Mouse (Mus musculus) cerebellum, adult 11 months (tissue): ENCODE results near the gene Rab17.

ENCODE experiments used
- DNase-seq: peaks from one replicate; pipeline ENCODE4 v3.0.0; 2022

Rab17 gene

DNA sequence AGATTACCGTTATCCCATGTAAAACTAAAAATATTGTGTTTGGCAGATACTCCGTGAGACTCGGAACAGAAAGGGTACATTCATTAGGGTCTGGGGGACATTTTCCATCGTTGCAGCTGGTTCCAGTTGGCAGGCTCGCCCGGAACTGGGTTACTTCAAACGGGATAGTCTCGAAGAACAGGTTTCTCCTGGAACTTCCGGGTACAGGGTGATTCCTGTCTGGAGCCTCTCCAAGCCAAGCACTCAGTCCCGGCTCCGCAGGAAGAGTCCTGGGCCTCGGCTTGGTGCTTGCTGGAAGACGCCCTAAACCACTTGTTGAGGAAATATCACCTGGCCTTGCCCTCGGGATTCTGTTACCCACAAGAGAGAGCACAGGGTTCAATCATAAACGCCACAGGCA lies 42.2 kb downstream of the Rab17 start:
- no peak for DNase-seq

DNA sequence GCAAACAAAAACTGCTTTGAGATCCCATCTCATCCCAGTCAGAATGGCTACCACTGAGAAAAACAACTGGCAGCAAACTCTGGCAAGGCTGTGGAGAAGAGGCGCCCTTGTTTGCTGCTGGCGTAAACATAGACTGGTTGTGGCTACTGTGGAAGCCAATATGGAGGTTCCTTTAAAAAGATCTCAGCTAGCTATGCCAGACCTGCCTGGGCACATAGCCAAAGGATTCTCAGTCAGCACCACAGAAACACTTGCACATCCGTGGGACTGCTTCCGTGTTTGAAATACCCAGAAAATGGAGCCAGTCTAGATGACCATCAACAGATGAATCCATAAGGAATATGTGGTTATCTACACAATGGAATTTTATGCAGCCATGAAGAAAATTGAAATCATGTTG lies 43.4 kb downstream of the Rab17 start:
- no peak for DNase-seq

DNA sequence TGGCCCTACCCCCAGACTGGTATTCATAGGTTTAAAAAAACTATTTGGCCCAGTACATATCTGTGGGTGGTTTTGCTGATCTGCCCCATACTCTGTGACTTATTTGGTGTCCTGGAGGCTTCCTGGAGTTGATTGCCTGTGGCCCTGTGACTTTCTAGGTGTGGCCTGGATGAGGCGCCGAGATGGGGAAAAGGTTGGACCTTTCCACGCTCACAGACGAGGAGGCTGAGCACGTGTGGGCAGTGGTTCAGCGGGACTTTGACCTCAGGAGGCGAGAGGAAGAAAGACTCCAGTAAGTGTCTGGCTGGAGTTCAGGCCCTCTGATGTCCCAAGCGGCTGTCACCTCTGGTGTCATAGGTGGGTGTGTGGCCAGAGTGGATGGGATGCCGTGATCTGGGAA lies 47.8 kb downstream of the Rab17 start:
- DNase-seq, result no peak

DNA sequence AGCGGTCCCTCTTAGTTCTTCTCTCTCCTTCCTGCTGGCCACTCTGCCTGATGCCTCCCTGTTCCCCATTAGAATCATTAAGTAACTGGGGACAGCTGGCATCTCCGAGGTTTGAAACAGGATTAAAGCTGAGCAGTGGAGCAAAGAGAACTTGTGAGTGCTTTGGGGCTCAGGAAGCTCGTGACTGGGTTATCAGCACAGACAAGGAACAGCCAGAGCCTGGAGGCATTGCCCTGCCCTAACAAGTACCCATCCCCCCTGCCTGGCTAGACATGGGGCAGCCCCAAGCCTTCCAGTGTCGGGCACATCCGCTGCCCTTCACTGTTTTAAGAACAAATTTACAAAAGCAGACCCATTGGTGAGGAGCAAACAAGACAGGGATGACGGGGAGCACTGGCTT lies 52.0 kb downstream of the Rab17 start:
- DNase-seq, result no peak

DNA sequence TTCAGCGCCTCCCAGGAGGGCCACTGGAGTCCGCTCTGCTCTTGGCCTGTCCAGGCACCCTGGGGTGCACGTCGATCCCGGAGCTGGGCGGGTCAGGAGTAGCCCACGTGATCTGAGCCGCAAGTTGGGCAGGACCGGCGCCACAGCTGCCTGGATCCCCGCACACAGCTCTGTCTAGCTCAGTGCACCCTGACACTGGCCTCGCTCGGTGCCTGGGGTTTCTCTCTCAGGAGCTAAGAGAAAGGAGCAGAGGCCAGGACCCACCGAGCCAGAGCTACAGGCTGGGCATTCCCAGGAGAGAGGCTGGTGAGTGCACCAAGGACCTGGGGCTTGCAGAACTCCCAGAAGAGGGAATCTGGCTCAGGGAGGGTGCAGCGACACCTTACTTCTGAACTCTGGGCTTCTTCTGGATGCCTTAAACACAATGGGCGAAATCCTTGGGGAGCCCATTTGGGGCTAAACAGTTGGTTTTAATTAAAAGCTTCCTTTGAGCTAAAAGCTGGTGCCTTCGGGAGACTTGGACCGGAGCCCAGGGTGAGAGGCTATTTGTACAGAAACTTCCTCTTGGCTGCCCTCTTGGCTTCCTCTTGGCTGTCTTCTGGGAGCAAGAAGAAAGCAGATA lies 54.4 kb downstream of the Rab17 start, which contains the start of gene Mlph:
Gene Mlph, plus strand, starts transcription at position 138 of the 622 bp plus-strand sequence.
- no peak for DNase-seq

DNA sequence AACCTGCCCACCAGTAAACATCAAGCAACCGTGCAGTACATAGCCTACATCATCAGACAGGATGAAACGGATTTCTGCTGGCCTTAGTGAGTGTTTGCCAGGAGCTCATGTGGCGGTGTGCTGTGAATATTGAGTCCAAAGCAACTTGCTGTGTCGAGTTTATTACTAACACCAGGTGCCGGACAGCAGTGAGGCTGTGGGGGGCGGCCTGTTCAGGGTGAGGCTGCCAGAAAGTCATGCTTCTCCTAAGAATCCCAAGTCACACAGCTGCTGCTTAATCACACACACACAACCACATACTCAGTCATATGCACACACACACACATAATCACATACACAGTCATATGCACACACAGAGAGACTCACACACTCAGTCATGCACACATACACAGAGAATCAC lies 56.2 kb downstream of the Rab17 start:
- no peak for DNase-seq

DNA sequence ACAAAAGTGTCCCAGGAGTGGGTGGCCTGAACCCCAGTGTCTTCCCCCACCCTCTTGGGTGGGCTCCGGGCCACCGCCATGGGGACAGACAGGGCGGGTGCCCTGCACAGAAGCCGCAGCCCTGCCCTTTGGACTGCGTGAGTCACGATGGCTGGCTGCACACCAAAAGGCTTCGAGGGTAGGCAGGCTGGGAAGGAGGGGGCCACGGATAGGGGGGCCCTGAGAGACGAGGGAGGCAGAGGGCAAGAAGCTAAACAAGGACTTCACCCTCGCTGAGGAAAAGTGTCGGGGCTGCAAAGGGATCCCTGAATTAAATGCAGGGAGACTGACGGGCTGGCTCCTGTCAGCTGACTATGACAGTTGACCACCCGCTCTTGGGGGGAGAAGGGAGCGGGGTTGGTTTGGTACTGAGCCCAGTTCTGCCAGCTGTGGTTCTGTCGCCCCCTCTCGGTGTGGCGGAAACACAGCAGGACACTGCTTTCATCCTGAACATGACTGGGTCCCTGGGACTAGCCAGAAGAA lies 59.8 kb downstream of the Rab17 start:
- no peak for DNase-seq

DNA sequence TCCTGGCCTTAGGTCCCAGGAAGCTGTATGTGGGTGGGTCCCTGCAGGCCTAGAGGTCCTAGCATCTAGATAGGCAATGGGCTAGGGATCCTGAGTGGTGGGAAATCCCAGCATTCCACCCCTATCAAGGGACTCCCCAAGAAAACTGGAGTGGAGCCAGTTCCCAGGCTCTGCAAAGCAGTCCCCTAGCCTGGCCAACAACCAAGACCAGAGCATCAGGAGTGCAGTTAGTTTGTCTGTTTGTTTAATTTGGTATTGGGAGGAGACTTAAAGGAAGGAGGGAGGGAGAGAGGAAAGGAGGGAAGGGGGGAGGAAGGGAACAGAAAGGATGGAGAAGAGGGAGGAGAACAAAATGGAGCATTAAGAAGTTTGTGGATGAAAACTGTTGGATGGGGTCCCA lies 60.3 kb downstream of the Rab17 start:
- DNase-seq, result no peak
